Mouse (Mus musculus) lung, adult 2 months (tissue): ENCODE measurements at regions not wholly inside any gene's neighbourhood (a gene's known extent, or its start where the extent isn't known, plus 50 kb on each side); places are given as distances from the start of the nearest gene placed in this dataset.

ENCODE experiments used
- CTCF ChIP-seq: fragments of 200-500 bp; IDR thresholded peaks from 2 replicates; pipeline ENCODE4 v1.5.1; 2011; ENCODE audit warnings: mild to moderate bottlenecking, low read length, control low read depth; ENCODE audit not compliant: insufficient read depth
- POLR2A ChIP-seq: fragments of 200-500 bp; IDR thresholded peaks from 2 replicates; pipeline ENCODE4 v1.6.1; 2011; ENCODE audit warnings: low read depth, mild to moderate bottlenecking, control low read depth, low read length, borderline replicate concordance; ENCODE audit errors: extremely low read depth

- TF ChIP-seq POLR2A = no peak
- TF ChIP-seq CTCF = no peak
These were observed 52.7 kb upstream of the Nxpe4 start for GRCm38 (mm10) chr9:48108994-48109619.
